Mouse (Mus musculus) G1E (cell line): ENCODE measurements at regions not wholly inside any gene's neighbourhood (a gene's known extent, or its start where the extent isn't known, plus 50 kb on each side); places are given as distances from the start of the nearest gene placed in this dataset.

Experiments used
- ATAC-seq: 2 replicates; pipeline ENCODE4 v1.8.0; 2016; ENCODE audit warnings: mild to moderate bottlenecking; ENCODE audit not compliant: insufficient number of reproducible peaks, poor library complexity, low FRiP score, severe bottlenecking; ENCODE audit errors: extremely low read depth
- DNase-seq: peaks from one replicate; pipeline ENCODE4 v3.0.0; 2012; ENCODE audit warnings: low spot score
- H3K27me3 ChIP-seq: 2 replicates; pipeline ENCODE4 v1.6.1; 2012; ENCODE audit warnings: mild to moderate bottlenecking, low read length, inconsistent platforms; ENCODE audit not compliant: insufficient read depth
- H3K36me3 ChIP-seq: replicated peaks from 2 replicates; pipeline ENCODE3; 2012; ENCODE audit warnings: mild to moderate bottlenecking, inconsistent platforms
- H3K4me1 ChIP-seq: 2 replicates; pipeline ENCODE4 v1.6.1; 2012; ENCODE audit warnings: low read depth, low read length, inconsistent platforms, mixed read lengths; ENCODE audit not compliant: insufficient read depth
- H3K4me3 ChIP-seq: 2 replicates; pipeline ENCODE4 v1.5.1; 2012; ENCODE audit warnings: low read depth, mild to moderate bottlenecking, inconsistent platforms, low read length, moderate library complexity, mixed read lengths
- H3K9me3 ChIP-seq: replicated peaks from 2 replicates; pipeline ENCODE4 v1.6.1; 2012; ENCODE audit warnings: inconsistent platforms
- CTCF ChIP-seq: IDR thresholded peaks from 2 replicates; pipeline ENCODE4 v1.5.1; 2012; ENCODE audit warnings: low read depth, low read length, inconsistent platforms, mixed read lengths
- GATA1 ChIP-seq: IDR thresholded peaks from 2 replicates; pipeline ENCODE4 v1.6.1; 2012; ENCODE audit warnings: borderline replicate concordance, low read length, inconsistent platforms, mixed read lengths
- GATA2 ChIP-seq: IDR thresholded peaks from 2 replicates; pipeline ENCODE4 v1.6.1; 2012; ENCODE audit warnings: low read depth, low read length, inconsistent platforms, borderline replicate concordance
- POLR2AphosphoS5 ChIP-seq: IDR thresholded peaks from 2 replicates; pipeline ENCODE4 v1.6.1; 2012; ENCODE audit warnings: low read depth, low read length, inconsistent platforms; ENCODE audit not compliant: insufficient replicate concordance
- TAL1 ChIP-seq: conservative IDR thresholded peaks from 2 replicates; pipeline ENCODE4 v1.6.1; 2012; ENCODE audit warnings: low read depth, low read length, inconsistent platforms, mixed read lengths

DNA sequence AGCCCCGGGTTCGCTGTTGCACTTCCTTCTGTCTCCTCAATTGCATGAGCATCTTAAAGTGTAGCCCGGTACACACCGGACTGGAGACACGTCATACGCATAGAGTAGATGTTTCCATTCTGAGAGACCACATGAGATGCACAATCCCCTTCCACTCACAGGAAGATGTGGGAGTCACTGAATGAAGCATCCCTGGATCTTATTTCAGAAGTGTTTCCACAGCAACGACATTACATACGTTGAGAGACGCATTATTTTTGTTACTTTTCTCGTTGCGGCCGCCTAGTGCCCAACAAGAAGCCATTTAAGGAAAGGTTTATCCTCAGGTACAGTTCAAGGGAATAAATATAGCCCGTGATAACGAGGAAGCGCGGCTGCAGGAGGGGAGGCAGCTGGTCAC is 88.4 kb upstream of the Mc3r start:
- H3K9me3 ChIP-seq, result peaks cover 70% of the 10 kb centered on the region
- DNase-seq (no peak), ATAC-seq (no peak)
- no peak for TF ChIP-seq TAL1
- TF ChIP-seq POLR2AphosphoS5, result no peak
- TF ChIP-seq CTCF, result no peak
- no peak for TF ChIP-seq GATA1
- no peak for TF ChIP-seq GATA2
- H3K4me3 ChIP-seq, result no peak overlapping the region
- no peaks in the 10 kb centered on the region for H3K27me3 ChIP-seq
- no peaks in the 10 kb centered on the region for H3K36me3 ChIP-seq
- H3K4me1 ChIP-seq, result no peaks in the 10 kb centered on the region

DNA sequence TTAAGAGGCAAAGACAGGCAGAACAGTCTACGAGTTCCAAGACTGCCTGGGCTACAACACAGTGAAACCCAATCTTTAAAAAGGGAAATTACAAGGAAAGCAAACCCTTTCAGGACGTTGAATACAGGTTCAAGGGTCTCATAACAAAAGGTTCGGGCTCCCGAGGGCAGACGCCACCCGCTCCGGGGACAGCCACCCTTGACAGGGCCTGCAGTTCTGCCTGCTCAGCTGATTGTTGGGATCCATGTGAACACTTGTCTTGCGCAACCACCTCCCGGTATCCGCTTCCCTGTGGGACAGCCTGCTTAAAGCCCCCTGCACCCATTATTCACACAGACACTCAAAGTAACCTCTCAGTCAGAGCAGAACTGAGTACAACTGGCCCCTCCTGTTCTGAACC is 70.9 kb upstream of the Mc3r start:
- Histone ChIP-seq H3K36me3 (no peaks in the 10 kb centered on the region), H3K9me3 (peaks cover 71% of the 10 kb centered on the region), H3K4me1 (no peaks in the 10 kb centered on the region), H3K4me3 (no peak overlapping the region), H3K27me3 (no peaks in the 10 kb centered on the region)
- TF ChIP-seq POLR2AphosphoS5 (no peak), GATA1 (no peak), CTCF (no peak), GATA2 (no peak), TAL1 (no peak)
- DNase-seq (no peak), ATAC-seq (no peak)

DNA sequence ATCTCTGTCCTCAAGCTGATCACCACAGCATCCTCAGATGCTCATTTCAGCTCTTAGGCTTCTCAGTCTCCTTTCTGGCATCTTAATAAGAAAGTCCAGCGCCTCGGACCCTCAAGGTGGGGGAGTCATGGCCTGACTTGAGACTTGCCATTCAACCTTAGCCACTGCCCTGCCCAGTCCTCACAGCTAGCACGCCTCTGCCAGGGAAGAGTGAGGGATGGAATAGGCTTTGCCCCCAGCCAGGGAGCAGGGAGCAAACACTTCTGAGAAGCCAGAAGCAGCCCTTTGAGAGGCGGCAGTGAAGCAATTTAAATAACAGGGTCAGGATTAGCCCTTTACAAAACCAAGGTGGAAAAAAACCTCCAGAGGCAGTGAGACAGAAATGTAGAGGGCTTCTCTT is 69.0 kb upstream of the Mc3r start:
- no peak overlapping the region for H3K4me3 ChIP-seq

DNA sequence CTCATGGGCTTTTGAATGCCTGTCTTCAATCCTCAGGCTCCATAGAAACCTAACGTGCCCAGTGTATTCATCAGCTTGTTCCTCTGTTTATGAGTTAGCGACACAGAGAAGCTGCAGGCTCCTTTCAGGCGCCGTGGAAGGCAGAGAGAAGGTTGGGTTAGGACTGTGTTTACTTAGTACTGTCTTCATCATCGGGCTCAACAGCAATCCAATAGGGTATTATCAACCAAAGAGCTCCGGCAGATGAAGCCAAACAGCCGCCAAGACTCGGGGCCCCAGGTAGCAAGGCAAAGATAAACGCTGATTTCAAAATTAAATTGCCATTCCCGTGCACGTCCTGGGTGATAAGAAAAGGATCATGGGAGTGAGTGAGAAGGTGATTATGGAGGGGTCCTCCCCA is 50.5 kb upstream of the Mc3r start:
- H3K27me3 ChIP-seq, result no peaks in the 10 kb centered on the region
- no peak for ATAC-seq
- no peak overlapping the region for H3K4me3 ChIP-seq
- no peak for TF ChIP-seq GATA2
- TF ChIP-seq GATA1, result no peak
- TF ChIP-seq CTCF, result no peak
- no peak for TF ChIP-seq POLR2AphosphoS5
- no peak for TF ChIP-seq TAL1
- H3K36me3 ChIP-seq, result no peaks in the 10 kb centered on the region
- H3K9me3 ChIP-seq, result peaks cover 87% of the 10 kb centered on the region
- DNase-seq, result no peak
- H3K4me1 ChIP-seq, result no peaks in the 10 kb centered on the region

More for the DNA sequence above, 69.0 kb upstream of the Mc3r start:
- no peak for TF ChIP-seq TAL1
- no peak for DNase-seq
- H3K27me3 ChIP-seq, result no peaks in the 10 kb centered on the region
- no peak for ATAC-seq
- H3K36me3 ChIP-seq, result no peaks in the 10 kb centered on the region
- H3K9me3 ChIP-seq, result peaks cover 62% of the 10 kb centered on the region
- no peaks in the 10 kb centered on the region for H3K4me1 ChIP-seq
